Mouse (Mus musculus) liver, embryonic 14.5 days (tissue): ENCODE measurements around the gene Pla2g12b. TPM values are rescaled to one million over a fixed set of nuclear protein-coding genes. Genes with fewer than 3 reads are reported as not detected.
"Not testable (repeated sequence)": the region's sequence is repeated elsewhere in the genome, so short reads cannot be mapped to it uniquely, and the experiment has no call there.

Source experiments
- ATAC-seq: fragments of 200-750 bp; cut with Nextera tagmentation; 2 replicates; pipeline ENCODE4 v1.8.0; 2017; ENCODE audit warnings: moderate number of reproducible peaks, mild to moderate bottlenecking, moderate library complexity; ENCODE audit not compliant: insufficient read depth
- DNase-seq, 3 experiments: peaks; one replicate each; pipeline ENCODE4 v3.0.0-alpha.2; 2012 to 2013; ENCODE audit warnings: low read depth in 3 of 3, low spot score in 3 of 3
- H3K27ac ChIP-seq: fragments of 300-500 bp; sonication (generic); 2 replicates; pipeline ENCODE4 v1.5.1; 2014; ENCODE audit warnings: moderate library complexity, mild to moderate bottlenecking, control low read depth, inconsistent platforms
- H3K27me3 ChIP-seq: fragments of 300-500 bp; sonication (generic); 2 replicates; pipeline ENCODE4 v1.6.1; 2014; ENCODE audit warnings: mild to moderate bottlenecking, low read length, moderate library complexity; ENCODE audit not compliant: control insufficient read depth, insufficient read depth
- H3K36me3 ChIP-seq: fragments of 300-500 bp; sonication (generic); replicated peaks from 2 replicates; pipeline ENCODE4 v1.6.1; 2014; ENCODE audit warnings: low read depth; ENCODE audit not compliant: control insufficient read depth, insufficient read depth
- H3K4me1 ChIP-seq, 2 experiments: fragments of 200-500 bp in 1 of 2; fragments of 300-500 bp in 1 of 2; sonication (generic) in 1 of 2; replicated peaks; 2 replicates each; pipeline ENCODE4 v1.6.1; 2012 to 2014; ENCODE audit warnings: antibody characterized with exemption in 1 of 2, inconsistent platforms in 1 of 2, low read length in 1 of 2; ENCODE audit not compliant: control insufficient read depth in 2 of 2, insufficient read depth in 2 of 2
- H3K4me2 ChIP-seq: fragments of 300-500 bp; sonication (generic); 2 replicates; pipeline ENCODE4 v1.6.1; 2014; ENCODE audit warnings: low read depth, mild to moderate bottlenecking, control low read depth, moderate library complexity
- H3K4me3 ChIP-seq, 2 experiments: fragments of 200-500 bp in 1 of 2; fragments of 300-500 bp in 1 of 2; sonication (generic) in 1 of 2; 2 replicates each; pipeline ENCODE4 v1.5.1; 2012 to 2014; ENCODE audit warnings: low read depth in 2 of 2, low read length in 2 of 2, mild to moderate bottlenecking in 2 of 2, control low read depth in 1 of 2, inconsistent platforms in 1 of 2, moderate library complexity in 1 of 2; ENCODE audit not compliant: insufficient read depth in 1 of 2
- H3K9ac ChIP-seq: fragments of 300-500 bp; sonication (generic); replicated peaks from 2 replicates; pipeline ENCODE4 v1.6.1; 2014; ENCODE audit warnings: mild to moderate bottlenecking, control low read depth, moderate library complexity
- H3K9me3 ChIP-seq: fragments of 300-500 bp; sonication (generic); 2 replicates; pipeline ENCODE4 v1.6.1; 2016; ENCODE audit warnings: low read length, mixed read lengths; ENCODE audit not compliant: control insufficient read depth
- CTCF ChIP-seq: IDR thresholded peaks from 2 replicates; pipeline ENCODE4 v1.5.1; 2016; ENCODE audit warnings: antibody characterized with exemption, low read depth, control low read depth
- EP300 ChIP-seq: IDR thresholded peaks from 2 replicates; pipeline ENCODE4 v1.6.1; 2016; ENCODE audit warnings: antibody characterized with exemption, low read depth
- WGBS: fragments of 180-500 bp; shearing (Covaris S2); extraction: QIAGEN DNeasy Blood & Tissue Kit; methylation state at CpG from one replicate; pipeline ENCODE4 v1.1.7; 2014; ENCODE audit not compliant: insufficient replicate concordance; 5-methylcytosine and 5-hydroxymethylcytosine counted together
- polyA plus RNA-seq, 2 experiments: library from polyadenylated mRNA; depleted of rRNA in 1 of 2; stranded (reverse) in 1 of 2; unstranded in 1 of 2; fragments of >200 nt; fragmentation: Nextera tagmentation in 1 of 2; extraction: Ambion mirVana in 1 of 2; gene quantifications; 2 replicates each; pipeline versions ENCODE4 v1.2.1 to v1.2.3; 2012 to 2014

Pla2g12b gene
- polyA plus RNA-seq, 2 experiments, result 21.6 to 43.9 TPM

DNA sequence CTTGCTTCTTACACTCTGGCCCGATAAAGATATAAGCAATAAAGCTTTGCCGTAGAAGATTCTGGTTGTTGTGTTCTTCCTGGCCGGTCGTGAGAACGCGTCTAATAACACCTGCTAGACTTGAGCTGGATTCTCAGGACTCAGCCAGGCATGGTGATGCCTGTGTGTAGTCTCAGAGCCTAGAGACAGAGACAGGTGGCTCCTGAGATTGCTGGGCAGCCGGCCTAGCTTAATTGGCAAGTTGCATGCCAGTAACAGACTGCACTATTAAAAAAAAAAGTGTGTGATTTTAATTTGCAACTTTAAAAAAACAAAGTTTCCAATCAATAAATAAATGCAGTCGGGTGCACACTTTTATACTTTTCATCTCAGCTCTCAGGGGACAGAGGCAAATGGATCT, 16.5 kb upstream of the Pla2g12b start:
- ATAC-seq, result no peak
- no peaks in the 10 kb centered on the region for H3K36me3 ChIP-seq
- H3K27me3 ChIP-seq, result no peaks in the 10 kb centered on the region
- H3K9me3 ChIP-seq, result no peaks in the 10 kb centered on the region
- TF ChIP-seq EP300, result no peak
- no peak overlapping the region for H3K9ac ChIP-seq
- H3K27ac ChIP-seq, result no peak overlapping the region
- WGBS, result 76% methylated on average over 7 of the region's 8 CpGs
- H3K4me3 ChIP-seq, result no peak overlapping the region
- H3K4me2 ChIP-seq, result no peak overlapping the region
- DNase-seq, result no peak
- no peaks in the 10 kb centered on the region for H3K4me1 ChIP-seq

DNA sequence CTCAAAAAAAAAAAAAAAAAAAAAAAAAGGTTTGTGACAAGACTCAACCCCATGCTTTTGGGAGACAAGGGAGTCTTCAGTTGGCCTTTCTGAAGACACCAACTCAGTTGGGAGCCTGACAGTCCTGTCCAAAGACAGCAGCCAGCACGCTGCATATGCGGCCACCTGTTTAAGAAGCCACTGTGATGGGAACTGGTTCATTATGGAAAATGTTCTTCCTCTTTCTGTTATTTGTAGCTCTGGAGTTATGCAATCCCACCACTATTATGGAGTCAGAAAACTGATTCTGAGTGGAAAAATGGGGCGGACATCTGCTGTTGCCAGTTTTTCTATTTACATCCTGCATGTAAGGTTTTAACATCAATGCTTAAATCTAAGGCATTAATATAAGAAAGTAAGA, 13.8 kb upstream of the Pla2g12b start:
- Histone ChIP-seq H3K27ac (no peak overlapping the region), H3K4me2 (no peak overlapping the region), H3K9me3 (no peaks in the 10 kb centered on the region), H3K4me1 (no peaks in the 10 kb centered on the region), H3K4me3 (no peak overlapping the region), H3K9ac (no peak overlapping the region), H3K27me3 (no peaks in the 10 kb centered on the region), H3K36me3 (no peaks in the 10 kb centered on the region)
- DNase-seq (no peak), ATAC-seq (no peak)
- 71% methylated on average over 3 of the region's 3 CpGs for WGBS
- no peak for TF ChIP-seq CTCF
- TF ChIP-seq EP300, result no peak

DNA sequence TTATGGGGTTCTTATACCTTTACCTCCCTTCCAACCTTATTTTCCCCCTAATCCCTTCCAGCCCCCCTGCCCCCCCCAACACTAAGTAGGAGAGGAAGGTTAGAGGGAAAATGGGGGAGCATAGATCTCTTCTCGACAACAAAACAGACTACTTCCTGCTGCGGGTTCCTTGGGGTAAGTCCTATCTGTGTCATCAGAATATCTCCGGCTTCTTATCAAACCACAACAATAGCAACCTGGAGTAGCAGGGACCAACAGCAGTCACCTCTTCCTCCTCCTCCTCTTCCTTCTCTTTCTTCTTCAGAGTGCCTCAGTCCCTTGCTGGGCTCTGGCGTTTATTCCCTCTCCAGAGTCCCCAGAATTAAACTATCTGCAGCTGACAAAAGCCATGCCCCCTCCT, 11.6 kb upstream of the Pla2g12b start:
- ATAC-seq (no peak), DNase-seq (no peak)
- H3K27ac ChIP-seq, result no peak overlapping the region
- WGBS, result under 1% methylated on average over 4 of the region's 4 CpGs
- TF ChIP-seq CTCF, result no peak
- TF ChIP-seq EP300, result no peak
- no peaks in the 10 kb centered on the region for H3K27me3 ChIP-seq
- no peaks in the 10 kb centered on the region for H3K9me3 ChIP-seq
- H3K4me1 ChIP-seq, result no peaks in the 10 kb centered on the region
- H3K9ac ChIP-seq, result no peak overlapping the region
- no peak overlapping the region for H3K4me2 ChIP-seq
- no peaks in the 10 kb centered on the region for H3K36me3 ChIP-seq
- no peak overlapping the region for H3K4me3 ChIP-seq

DNA sequence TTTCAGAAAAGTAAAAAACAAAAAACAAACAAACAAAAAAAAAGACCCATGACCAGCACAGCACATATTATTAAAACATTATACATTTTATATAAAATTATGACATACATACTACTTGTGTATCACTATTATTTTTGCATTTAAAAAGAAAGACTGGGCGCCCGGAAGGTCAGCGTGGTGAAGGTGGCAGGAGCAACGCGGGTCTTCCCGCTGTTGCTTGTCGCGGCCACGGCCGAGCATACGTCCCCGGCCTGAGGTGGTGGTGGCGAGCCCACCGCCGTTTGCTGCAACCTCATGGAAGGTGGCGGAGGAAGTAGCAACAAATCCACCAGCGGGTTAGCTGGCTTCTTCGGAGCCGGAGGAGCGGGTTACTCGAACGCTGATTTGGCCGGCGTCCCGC, 8.0 kb upstream of the Pla2g12b start, which contains the start of gene Gm10273:
Gene Gm10273, plus strand, starts transcription at position 172 of the 400 bp plus-strand sequence.
- not testable (repeated sequence) for H3K9ac ChIP-seq, H3K4me1 ChIP-seq, H3K9me3 ChIP-seq, H3K27ac ChIP-seq, DNase-seq, H3K36me3 ChIP-seq, H3K27me3 ChIP-seq, ATAC-seq, H3K4me3 ChIP-seq, H3K4me2 ChIP-seq
- WGBS, result 89% methylated on average over 11 of the region's 25 CpGs

DNA sequence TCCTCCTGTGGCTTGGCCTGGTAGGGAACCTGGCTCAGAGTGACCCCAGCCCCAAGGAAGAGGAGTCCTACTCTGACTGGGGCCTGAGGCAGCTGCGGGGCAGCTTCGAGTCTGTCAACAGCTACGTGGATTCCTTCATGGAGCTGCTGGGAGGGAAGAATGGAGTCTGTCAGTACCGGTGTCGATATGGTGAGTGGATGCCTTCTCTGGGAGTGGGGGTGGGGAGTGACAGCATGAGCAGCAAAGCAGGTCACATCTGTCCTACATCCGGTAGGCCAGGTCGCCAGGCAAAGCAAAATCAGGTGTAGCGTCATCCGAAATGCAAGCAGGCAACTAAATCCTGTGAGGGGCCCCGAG, 311 bp downstream of the Pla2g12b start:
- DNase-seq (no peak), ATAC-seq (peak; percentile 48; the same call in 1 of the 2 replicates)
- peak overlapping the region; percentile 1 for H3K4me2 ChIP-seq
- peak overlapping the region; percentile 43 to 67 for H3K4me3 ChIP-seq
- whole genome bisulfite sequencing, result 60% methylated on average over 10 of the region's 10 CpGs
- TF ChIP-seq EP300 (no peak), CTCF (no peak)
- no peak overlapping the region for H3K27ac ChIP-seq
- peak overlapping the region; percentile 20 for H3K9ac ChIP-seq
- no peaks in the 10 kb centered on the region for H3K36me3 ChIP-seq
- H3K27me3 ChIP-seq, result no peaks in the 10 kb centered on the region
- no peaks in the 10 kb centered on the region for H3K4me1 ChIP-seq
- no peaks in the 10 kb centered on the region for H3K9me3 ChIP-seq

DNA sequence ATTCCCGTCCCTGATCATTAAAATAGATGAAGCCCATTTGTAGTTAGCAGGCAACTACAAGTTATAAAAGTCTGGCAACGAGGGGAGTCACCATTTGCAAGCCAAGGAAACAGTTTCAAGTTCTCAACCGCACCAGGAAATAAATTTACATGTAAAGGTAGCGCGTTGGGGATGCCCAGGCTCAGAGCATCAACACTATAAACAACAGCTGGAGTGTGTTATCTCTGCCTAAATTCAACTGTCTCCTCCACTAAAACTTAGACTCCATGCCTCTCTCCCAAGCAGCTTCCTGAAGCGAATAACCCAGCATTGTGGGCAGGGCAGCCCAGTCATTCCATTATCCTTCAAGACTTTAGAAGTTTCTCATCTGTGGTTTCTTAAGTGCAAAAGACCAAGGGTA, 5.0 kb downstream of the Pla2g12b start:
- no peak for DNase-seq
- no peak for TF ChIP-seq EP300
- no peak for TF ChIP-seq CTCF
- Histone ChIP-seq H3K4me3 (no peak overlapping the region), H3K4me1 (no peaks in the 10 kb centered on the region), H3K4me2 (no peak overlapping the region), H3K27ac (no peak overlapping the region), H3K36me3 (no peaks in the 10 kb centered on the region), H3K9ac (no peak overlapping the region), H3K9me3 (no peaks in the 10 kb centered on the region), H3K27me3 (no peaks in the 10 kb centered on the region)
- ATAC-seq, result no peak
- WGBS, result 37% methylated on average over 6 of the region's 6 CpGs
